Mouse (Mus musculus): ENCODE results near the gene Irgc1.
"Not testable (repeated sequence)": the region's sequence is repeated elsewhere in the genome, so short reads cannot be mapped to it uniquely, and the experiment has no call there.

Gene Irgc1

DNA sequence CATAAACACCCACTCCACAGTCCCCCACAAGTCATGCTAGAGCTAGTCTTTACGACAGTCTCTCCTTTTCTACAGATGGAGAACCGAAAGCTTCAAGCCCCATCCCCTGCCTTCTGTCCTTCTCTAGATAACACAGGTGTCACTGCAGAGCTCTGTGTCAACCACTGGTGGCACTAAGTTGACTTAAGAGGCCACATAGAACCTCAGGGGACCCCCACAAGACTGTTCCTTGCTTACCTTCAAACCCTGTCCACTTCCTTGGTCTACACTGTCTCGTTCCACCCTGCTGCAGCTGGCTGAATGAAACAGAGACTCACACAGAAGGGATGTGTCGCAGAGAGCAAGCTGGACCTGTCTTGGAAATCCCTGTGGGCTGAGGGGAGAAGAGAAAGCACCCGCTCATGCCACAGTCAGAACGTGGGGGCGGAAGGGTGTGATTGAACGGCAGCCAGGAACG is at the start of gene Irgc1:
Gene Irgc1, minus strand, starts transcription at position 443 of the 457 bp plus-strand sequence.
- no peak for DNase-seq

DNA sequence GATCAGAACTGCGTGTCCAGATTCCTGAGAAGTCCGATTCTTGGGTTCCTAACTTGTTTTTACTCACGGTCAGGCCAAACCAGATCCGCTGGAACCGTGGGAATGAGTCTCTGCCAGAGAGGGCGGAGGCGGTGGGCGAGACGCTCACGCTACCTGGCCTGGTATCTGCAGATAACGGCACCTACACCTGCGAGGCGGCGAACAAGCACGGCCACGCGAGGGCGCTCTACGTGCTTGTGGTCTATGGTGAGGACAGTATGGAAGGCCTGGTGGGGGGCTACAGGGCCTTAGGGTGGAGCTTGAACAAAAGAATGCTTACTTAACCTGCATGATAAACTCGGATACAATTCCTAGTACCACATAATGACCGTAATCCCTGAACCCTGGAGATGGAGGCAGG is 49.4 kb upstream of the Irgc1 start:
- DNase-seq, result peak; percentile 34

DNA sequence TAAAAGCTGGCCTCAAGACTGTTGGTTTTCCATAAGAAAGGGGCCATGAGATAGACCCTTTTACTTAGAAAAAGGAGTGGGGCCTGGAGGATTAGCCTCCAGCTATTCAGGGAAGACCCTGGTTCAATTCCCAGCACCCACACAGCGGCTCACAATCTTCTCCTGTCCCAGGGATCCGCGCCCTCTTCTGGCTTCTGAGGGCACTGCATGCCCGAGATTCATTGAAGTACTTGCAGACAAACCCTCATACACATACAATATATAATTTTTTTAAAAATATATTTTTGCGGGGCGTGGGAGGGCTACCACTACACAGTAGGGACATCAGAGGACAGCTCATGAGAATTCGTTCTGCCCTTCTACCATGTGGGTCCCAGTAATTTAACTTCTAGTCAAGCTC is 48.8 kb upstream of the Irgc1 start:
- DNase-seq, result peak; percentile 25

DNA sequence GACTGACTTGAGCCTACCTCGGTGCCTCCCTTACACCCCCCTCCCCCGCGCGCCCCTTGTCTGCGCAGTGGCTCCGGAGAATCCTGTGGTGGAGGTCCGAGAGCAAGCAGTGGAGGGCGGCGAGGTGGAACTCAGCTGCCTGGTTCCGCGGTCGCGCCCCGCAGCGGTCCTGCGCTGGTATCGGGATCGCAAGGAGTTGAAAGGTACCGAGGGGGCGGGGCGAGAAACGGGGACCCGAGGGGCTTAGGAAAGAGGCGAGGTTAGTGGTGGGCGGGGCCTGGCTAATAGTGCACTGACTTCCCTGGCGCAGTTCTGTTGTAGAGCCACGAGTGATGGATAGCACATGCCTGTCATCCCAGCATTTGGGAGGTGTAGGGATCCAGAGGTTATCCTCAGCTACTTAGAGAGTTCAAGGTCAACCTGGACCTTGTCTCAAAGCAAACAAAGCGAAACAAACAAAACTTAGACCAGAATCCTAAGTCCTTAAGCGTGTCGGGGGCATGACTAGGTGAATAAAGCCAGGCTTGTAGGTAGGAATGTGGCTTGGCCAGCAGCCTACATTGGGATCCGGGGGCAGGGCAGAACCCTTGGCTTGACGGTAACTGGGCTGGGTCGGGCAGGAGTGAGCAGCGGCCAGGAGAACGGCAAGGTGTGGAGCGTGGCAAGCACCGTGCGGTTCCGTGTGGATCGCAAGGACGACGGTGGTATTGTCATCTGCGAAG is 47.9 kb upstream of the Irgc1 start:
- DNase-seq, result peak; percentile 41

DNA sequence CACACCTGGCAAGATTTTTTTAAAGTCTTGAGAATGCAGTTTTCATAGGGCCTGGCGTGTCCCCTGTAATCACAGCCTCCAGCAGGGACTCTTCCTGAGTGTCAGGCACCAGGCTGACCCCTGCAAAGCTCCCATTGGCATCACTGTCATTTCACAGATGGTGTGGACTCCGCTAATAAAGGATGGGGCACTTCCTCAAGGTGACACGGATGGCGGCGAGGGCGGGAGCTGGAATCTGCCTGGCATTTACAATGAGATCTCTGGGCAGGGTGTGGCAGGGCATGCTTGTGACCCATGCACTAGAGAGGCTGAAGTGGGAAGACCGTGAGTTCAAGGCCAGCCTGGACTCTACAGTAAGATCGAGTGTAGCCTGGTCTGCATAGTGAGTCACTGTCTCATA is 36.2 kb upstream of the Irgc1 start:
- DNase-seq, result no peak

DNA sequence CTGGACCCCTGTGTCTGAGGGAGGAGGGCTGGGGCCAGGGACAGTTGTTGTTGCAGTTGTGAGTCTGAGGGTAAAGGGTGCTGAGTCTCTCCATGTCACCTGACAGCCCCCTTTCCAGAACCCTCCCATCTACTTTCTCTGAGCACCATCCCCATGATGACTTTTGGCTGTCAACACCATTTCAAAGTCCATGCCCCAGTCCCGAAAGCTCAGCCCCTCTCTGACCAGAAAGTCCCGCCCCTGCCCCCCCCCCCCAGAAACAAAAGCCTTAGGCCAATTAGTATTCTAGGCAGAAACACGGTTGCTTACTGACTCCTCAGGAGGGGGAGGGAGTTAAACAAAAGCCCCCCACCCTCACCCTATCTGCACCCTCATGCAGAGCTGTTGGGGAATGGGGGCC is 35.3 kb upstream of the Irgc1 start:
- no peak for DNase-seq

DNA sequence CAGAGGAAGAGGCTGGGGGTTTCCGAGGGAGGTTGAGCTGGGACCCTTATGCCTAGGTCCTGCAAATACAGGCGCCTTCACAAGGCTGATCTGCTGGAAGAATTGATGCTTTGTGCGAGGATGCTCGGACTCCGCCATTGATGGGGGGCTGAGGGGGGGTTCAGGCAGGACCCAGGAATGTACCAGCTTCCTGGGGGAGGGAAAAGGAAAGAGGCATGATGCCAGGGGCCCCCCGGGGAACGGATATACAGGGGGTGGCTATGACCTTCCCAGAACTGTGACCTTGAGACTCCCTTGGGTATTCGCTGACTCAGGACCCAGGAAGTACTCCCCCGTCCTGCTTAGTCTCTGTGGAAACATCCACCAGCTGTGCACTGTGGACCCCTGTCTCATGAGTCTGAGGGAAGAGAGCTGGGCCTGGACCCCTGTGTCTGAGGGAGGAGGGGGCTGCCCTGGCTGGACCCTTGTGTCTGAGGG is 34.6 kb upstream of the Irgc1 start:
- DNase-seq, result no peak

DNA sequence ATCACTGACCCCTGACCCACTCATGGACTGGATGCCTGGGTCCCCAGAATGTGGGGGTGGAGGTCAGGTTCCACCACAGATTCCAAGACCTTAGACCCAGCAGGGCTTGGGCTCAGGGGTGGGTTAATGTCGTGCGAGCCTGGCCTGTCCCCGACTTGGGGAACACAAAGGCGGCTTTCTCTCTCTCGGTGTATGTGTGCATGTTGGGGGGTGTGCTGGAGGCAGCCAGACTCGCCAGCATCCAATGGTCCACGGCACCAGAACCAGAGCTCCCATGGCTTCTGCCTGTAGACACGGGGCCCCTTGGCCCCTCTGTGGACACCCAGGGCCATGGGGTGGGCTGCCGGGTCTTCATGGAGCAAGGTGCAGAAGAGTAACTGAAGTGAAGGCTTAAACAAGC is 33.4 kb upstream of the Irgc1 start:
- no peak for DNase-seq

DNA sequence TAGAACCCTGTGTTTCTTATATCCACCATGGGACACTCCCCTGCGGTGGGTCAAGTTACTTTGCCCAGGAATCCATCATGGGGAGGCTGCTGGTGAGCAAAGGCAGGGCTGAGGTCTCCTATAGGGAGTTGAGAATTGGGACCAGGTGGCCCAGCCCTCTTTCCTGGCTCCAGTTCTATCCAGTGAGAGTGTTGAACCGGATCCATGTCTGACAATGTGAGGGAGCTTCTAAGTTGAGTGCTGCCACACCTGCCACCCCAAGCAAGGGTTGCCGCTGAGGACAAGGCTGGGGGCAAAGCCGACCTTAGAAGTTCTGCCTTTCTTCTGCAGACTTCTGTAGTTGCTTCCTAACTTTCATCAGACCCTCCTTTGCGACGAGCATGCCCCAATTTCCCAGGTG is 31.2 kb upstream of the Irgc1 start:
- not testable (repeated sequence) for DNase-seq

DNA sequence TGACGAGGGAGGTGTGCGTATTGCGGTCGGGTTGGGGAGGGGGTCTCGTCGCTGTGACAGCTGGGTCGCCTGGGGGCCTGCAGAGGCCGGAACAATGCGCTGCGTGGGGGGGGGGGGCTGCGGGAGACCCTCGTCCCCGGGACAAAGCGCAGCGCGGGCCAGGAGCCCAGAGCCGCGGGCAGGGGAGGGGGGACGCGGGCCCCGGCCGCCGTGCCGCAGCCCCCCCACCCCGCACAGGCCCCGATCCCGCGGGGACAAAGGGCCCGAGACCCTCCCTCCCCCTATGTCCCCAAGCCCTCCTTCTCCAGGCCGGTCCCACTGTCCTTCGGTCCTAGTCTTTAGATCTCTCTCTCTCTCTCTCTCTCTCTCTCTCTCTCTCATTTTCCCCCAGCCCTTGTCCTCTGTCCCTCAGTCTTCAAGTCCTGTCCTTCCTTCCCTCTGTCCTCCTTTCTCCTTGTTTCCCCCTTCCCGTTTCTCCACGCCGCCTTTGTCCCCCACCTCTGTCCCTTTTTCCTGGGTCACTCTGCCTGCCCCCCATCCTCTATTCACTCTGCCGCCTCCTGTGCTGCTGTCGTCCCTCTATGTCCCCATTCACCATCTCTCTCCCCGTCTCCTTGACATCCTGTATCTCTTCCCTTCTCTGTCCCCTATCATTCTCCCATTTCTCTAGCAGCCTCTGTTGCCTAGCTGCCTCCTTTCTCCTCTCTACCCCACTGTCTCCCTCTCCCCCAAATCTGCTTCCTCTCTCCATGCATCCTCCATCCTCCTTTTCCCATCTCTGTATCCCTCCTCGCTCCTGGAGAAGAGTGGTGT is 30.3 kb upstream of the Irgc1 start:
- DNase-seq, result no peak

DNA sequence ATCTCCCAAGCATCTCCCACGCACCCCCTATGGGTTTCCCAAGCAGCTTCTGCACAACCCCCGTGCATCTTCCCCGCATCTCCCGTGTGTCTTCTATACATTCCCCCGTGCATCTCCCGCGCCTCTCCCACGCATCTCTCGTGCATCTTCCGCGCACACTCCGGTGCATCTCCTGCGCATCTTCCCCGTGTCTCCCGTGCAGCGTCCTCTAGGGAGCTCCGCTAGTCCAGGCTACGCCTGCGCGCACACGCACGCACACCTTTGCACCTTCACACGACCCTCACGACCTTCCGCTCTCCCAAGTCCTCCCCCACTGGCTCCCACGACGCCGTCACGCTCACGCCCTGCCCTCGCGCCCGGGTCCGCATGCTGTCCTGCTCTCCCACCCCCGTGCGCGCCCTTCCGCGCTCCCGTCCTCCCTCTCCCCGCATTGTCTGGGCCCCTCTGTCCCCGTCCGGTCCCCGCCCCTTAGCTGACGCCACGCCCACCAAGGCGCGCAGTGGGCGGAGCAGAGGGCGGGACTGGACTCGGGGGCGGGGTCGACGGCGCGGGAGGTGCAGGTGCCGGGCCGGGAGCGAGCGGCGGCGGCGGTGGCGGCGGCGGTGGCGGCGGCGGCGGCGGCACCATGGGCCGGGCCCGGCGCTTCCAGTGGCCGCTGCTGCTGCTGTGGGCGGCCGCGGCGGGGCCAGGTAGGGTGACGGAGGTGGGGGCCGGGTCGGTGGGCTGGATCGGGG is 29.5 kb upstream of the Irgc1 start, which contains the start of gene Cadm4:
Gene Cadm4, plus strand, starts transcription at position 550 of the 734 bp plus-strand sequence.
- peak; percentile 91 for DNase-seq

DNA sequence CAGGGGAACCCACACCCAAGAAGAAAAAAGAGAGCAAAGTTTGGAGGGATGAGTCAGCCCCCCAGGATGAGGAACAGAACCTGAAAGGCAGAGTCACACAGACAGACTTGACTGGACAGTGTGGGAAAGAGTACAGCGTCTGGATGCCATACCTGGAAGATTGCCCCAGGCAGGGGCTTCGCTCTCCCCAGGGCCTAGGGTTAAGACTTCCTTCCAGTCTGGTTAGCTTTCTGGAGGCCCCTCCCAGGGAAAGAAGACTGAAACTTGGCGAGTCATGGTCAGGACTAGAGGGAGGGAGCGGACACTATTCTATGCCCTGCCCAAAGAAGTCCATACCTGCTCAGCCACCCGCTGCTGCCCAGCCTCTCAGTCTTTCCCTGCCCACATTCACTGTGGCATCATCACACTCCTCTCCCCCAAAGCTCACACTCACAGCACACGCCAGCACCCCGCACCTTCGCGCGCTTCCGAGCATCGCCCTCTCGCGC is 28.9 kb upstream of the Irgc1 start:
- no peak for DNase-seq

DNA sequence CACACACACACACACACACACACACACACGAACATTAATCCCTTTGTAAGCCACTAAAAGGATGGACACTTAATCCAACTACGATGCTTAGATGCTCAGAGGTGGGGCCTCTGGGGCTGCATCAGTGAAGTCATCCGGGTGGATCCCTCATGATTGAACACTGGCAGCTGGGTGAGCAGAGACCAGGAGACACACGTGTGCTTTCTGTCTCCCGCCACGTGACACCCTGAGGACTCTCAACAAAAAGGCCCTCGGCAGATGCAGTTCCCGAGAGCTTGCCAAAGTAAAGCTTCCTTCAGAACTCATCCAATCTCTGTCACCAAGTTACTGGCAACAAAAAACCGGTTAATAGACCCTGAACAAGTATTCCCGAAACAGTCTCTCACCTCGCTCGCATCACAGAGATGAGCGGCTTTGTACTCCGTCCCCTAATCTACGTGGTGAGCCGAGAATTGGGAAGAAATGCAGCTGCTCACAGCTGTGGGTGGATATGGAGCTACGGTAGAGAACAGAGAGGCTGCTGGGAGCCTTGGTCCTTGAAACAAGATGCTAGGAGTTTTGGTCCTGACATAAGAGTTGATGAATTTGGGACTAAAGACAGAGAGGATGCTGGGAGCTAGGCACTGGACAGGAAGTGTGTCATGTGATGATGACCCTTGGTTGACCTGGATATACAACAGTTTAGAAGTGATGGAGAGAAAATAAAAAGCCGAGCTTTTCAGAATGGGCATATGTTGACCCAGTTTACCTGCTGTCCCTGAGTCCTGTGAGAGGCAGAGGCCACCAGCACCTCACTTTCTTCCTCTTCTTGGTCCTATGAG is 28.2 kb upstream of the Irgc1 start:
- DNase-seq, result no peak

DNA sequence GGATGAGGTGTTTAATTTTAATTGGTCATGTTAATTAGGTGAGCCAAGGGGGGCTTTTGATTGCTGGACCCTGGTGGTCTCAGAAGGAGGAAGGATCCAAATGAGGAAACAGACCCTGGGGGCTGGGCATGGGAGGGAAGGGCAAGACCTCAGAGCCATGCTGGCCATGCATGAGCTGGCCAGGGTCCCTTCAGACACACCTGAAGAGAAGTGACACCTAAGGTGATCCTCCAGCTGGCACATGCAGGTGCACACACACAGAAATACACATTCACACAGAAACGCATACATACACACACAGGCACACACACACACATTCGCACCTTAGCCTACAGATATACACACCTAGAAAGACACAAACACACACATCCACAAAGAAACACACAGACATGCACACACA is 27.6 kb upstream of the Irgc1 start:
- DNase-seq, result no peak

DNA sequence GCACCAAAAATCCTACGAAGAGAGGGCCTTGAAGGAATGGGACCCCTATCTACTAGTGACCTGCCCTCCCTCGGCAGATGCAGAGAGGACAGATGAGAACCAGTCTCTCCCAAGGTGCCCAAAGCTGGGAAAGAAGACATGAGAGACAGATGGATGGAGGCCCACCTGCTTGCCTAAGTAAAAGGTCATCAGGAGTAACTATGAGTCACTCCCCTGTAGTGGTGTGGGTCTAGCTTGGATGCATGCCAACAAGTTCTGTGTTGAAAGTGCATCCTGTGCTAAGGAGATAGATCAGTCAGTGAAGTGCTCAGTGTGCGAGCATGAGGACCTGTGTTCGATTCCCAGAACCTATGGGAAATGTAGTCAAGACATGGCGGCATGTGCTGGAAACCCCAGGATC is 26.8 kb upstream of the Irgc1 start:
- no peak for DNase-seq

DNA sequence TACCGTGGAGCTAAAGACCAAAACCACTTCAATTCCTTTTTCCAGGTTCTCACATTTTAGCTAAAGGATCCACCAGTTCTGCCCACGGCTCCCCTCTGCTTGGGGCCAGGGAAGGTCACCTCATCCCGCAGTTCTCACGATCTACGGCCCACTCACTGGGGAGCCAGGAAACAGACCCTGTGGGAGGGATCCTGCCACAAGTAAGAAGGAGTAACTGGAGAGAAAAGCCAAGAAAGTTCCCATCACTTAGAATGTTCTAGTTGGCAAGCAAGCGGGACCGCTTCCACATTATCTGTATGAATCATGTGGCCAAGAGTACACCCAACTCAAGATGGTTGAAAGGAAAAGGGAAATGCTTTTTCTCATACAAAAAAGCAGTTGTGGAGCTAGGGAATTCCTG is 24.8 kb upstream of the Irgc1 start:
- DNase-seq, result no peak

DNA sequence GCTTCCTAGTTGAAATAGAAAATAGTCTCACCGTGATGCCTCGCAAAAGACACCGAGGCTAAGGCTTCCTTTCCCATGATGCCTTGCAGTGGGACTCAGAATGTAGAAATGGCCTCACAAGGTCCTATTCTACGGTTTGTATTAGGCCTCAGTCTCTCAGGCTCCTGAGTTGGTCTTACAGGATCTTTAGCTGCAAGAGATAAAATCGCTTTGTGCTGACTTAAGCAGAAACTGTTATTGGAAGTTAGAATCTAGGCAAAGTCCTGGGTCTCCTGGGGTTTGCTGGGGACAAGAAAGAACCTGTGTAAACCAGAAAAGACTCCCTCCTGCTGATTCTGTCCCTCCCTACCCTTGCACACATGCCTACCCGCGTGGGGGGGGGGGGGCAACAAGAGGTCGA is 24.2 kb upstream of the Irgc1 start:
- DNase-seq, result no peak

DNA sequence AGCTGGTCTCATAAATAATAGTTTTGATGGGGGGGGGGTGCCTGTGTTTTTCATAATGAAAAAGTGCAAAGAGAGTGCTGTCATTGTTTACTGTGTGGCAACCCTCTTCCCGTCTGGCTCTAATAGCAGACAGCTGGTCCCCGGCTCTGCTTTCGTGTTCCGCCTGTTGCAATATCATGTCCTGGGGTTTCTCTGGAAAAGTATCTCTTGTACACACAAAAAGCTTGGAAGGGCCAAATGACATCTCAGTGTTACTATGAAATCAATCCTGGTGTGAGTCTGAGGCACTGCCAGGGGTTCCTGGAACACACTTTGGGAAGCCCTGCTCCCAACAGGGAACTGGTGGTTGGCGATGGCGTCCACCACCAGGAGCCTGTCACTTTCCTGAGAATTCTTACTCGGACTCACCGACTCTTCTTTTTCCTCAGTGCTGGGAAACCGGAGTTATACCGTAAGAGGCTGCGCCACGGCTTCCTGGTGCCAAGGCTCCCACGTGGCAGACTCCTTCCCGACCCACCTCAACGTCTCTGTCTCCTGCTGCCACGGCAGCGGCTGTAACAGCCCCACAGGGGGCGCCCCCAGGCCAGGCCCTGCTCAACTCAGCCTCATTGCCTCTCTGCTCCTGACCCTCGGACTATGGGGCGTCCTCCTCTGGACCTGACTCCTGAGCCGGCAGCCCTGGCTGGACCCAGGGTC is 22.9 kb upstream of the Irgc1 start:
- DNase-seq, result peak; percentile 29

DNA sequence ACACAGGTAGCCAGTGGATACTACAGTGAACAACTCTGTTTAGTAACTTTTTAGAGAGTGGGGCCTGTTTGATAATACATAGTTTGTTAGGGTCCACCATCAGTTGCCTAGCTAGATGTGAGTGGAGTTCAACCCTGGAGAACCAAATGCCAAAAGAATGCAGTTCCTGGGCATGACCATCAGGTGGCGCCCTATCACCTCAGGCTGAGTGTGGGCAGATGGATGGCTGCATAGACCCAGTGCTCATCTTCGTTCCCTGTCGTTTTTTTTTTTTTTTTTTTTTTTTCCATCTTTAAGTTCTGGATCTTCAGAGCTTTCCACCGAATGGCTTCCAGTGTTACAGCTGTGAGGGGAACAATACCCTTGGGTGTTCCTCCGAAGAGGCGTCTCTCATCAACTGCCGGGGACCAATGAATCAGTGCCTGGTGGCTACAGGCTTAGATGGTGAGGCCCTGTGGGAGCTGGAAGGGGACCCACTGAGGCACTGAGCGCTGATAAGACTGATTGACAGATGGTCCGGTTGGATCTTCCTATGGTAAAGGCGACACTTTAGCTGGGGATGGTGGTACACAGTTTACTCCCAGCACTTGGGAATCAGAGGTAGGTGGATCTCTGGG is 21.9 kb upstream of the Irgc1 start:
- DNase-seq, result peak; percentile 61

DNA sequence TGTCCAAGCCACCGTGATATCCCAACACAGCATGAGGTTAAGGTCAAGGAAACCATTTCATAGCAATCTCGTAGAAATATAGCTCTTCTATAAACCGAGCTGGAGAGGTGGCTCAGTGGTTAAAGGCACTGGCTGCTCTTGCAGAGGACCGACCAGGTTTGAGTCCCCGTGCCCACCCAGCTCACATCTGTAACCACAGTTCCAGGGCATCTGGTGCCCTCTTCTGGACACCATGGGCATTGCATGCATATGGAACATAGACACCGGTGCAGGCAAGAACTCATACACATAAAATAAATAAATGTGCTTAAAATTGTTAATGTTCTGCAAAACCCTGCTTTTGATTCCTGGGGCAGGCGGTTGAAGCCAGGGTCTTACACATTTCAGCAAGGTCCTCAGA is 20.8 kb upstream of the Irgc1 start:
- DNase-seq, result no peak

DNA sequence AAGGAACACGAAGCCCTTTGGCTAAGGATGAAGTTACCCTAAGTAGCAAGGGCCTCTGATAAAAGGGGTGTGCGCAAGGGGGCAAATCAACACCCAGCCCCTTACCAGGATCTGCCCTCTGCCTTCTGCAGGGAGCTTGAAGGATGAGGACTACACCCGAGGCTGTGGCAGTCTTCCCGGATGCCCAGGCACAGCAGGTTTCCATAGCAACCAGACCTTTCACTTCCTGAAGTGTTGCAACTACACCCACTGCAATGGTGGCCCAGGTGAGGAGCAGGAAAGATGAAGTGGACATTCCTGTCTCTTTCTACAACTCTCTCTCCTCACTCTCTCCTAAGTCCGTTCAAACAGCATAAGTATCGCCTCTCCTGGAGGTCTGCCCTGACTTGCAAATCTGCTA is 20.3 kb upstream of the Irgc1 start:
- DNase-seq, result no peak
